Mouse (Mus musculus) lung, postnatal 0 days (tissue): ENCODE measurements around the gene Hrh2. TPM values are rescaled to one million over a fixed set of nuclear protein-coding genes. Genes with fewer than 3 reads are reported as not detected.

ENCODE experiments used
- ATAC-seq: fragments of 200-750 bp; cut with Nextera tagmentation; 2 replicates; pipeline ENCODE4 v1.8.0; 2017; ENCODE audit warnings: moderate library complexity
- DNase-seq: peaks from one replicate; pipeline ENCODE4 v3.0.0-alpha.2; 2016; ENCODE audit warnings: low spot score
- H3K27ac ChIP-seq: fragments of 300-500 bp; sonication (generic); 2 replicates; pipeline ENCODE4 v1.5.1; 2014; ENCODE audit warnings: antibody characterized with exemption, mild to moderate bottlenecking, low read length, mixed read lengths
- H3K27me3 ChIP-seq: fragments of 300-500 bp; sonication (generic); replicated peaks from 2 replicates; pipeline ENCODE4 v1.6.1; 2014; ENCODE audit warnings: low read length, mixed read lengths; ENCODE audit not compliant: insufficient read depth
- H3K36me3 ChIP-seq: fragments of 300-500 bp; sonication (generic); 2 replicates; pipeline ENCODE4 v1.6.1; 2014; ENCODE audit warnings: low read length, mixed read lengths; ENCODE audit not compliant: insufficient read depth
- H3K4me1 ChIP-seq: fragments of 300-500 bp; sonication (generic); 2 replicates; pipeline ENCODE4 v1.6.1; 2014; ENCODE audit warnings: antibody characterized with exemption, low read depth, low read length, mixed read lengths; ENCODE audit not compliant: insufficient read depth
- H3K4me2 ChIP-seq: fragments of 300-500 bp; sonication (generic); replicated peaks from 2 replicates; pipeline ENCODE4 v1.6.1; 2014; ENCODE audit warnings: low read depth, mild to moderate bottlenecking, low read length, moderate library complexity, mixed read lengths
- H3K4me3 ChIP-seq: fragments of 300-500 bp; sonication (generic); 2 replicates; pipeline ENCODE4 v1.5.1; 2014; ENCODE audit warnings: low read depth, low read length
- H3K9ac ChIP-seq: fragments of 300-500 bp; sonication (generic); replicated peaks from 2 replicates; pipeline ENCODE4 v1.6.1; 2014; ENCODE audit warnings: low read depth, mild to moderate bottlenecking
- H3K9me3 ChIP-seq: fragments of 300-500 bp; sonication (generic); 2 replicates; pipeline ENCODE4 v1.6.1; 2016; ENCODE audit warnings: low read length, mixed read lengths
- CTCF ChIP-seq: IDR thresholded peaks from 2 replicates; pipeline ENCODE4 v1.5.1; 2016; ENCODE audit warnings: antibody characterized with exemption, mild to moderate bottlenecking
- EP300 ChIP-seq: IDR thresholded peaks from 2 replicates; pipeline ENCODE4 v1.6.1; 2016; ENCODE audit warnings: antibody characterized with exemption, mild to moderate bottlenecking, control low read depth
- WGBS: fragments of 180-500 bp; shearing (Covaris S2); extraction: QIAGEN DNeasy Blood & Tissue Kit; methylation state at CpG from one replicate; pipeline ENCODE4 v1.1.7; 2014; 5-methylcytosine and 5-hydroxymethylcytosine counted together
- polyA plus RNA-seq: library from polyadenylated mRNA; unstranded; fragments of >200 nt; fragmentation: Nextera tagmentation; extraction: Ambion mirVana; gene quantifications from 2 replicates; pipeline ENCODE4 v1.2.1, GENCODE M21; 2015

The Hrh2 gene
- polyA plus RNA-seq, 1 experiment from 2014 or later, result 0.12 TPM

DNA sequence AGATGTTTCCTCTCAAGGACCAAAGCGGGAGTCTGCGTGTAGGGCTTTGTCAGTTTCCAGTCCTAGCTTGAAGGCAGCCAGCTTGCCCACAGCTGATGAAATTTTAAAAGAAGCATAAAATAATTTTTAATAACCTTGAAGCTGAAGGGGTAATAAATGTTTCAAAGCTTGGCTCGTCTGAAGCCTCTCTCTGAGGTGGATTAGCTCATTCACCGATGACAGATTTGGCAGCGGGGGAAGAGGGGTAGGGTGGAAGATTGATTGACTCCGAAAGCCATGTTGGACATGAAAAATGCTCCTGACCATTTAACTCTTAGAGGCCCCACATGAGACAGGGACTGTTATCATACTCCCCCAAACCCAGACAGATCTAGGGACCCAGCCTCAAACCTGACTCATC lies 71.7 kb downstream of the Hrh2 start:
- DNase-seq, result no peak
- no peak for ATAC-seq
- TF ChIP-seq CTCF (no peak), EP300 (no peak)
- Histone ChIP-seq H3K4me2 (no peak overlapping the region), H3K4me1 (no peaks in the 10 kb centered on the region), H3K36me3 (no peaks in the 10 kb centered on the region), H3K9ac (no peak overlapping the region), H3K9me3 (no peaks in the 10 kb centered on the region), H3K27me3 (no peaks in the 10 kb centered on the region), H3K27ac (no peak overlapping the region), H3K4me3 (no peak overlapping the region)
- WGBS, result 59% methylated on average over 6 of the region's 6 CpGs

DNA sequence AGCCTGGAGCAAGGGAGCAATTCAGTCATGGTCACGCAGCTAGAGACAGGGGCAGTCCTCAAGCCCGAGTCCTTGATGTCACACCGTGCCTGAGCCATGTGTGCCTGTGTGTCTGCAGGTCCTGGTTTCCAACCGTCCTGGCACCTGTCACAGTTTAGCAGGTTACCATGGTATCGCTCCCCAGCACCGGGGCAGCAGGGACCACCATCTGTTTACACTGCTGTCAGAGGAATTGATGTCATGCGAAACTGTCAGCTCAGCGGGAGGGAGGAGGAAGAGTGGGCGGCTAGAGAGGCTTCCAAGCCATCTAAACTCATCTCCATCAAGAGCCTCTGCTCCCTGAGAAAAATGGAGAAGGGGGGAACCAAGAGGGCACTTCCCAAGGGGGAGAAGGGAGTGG lies 74.5 kb downstream of the Hrh2 start:
- H3K4me1 ChIP-seq, result no peaks in the 10 kb centered on the region
- ATAC-seq (no peak), DNase-seq (no peak)
- no peaks in the 10 kb centered on the region for H3K36me3 ChIP-seq
- 6% methylated on average over 9 of the region's 9 CpGs for WGBS
- H3K4me3 ChIP-seq, result no peak overlapping the region
- no peak overlapping the region for H3K4me2 ChIP-seq
- H3K27ac ChIP-seq, result no peak overlapping the region
- H3K9ac ChIP-seq, result no peak overlapping the region
- H3K9me3 ChIP-seq, result no peaks in the 10 kb centered on the region
- no peaks in the 10 kb centered on the region for H3K27me3 ChIP-seq
- TF ChIP-seq EP300 (no peak), CTCF (no peak)

DNA sequence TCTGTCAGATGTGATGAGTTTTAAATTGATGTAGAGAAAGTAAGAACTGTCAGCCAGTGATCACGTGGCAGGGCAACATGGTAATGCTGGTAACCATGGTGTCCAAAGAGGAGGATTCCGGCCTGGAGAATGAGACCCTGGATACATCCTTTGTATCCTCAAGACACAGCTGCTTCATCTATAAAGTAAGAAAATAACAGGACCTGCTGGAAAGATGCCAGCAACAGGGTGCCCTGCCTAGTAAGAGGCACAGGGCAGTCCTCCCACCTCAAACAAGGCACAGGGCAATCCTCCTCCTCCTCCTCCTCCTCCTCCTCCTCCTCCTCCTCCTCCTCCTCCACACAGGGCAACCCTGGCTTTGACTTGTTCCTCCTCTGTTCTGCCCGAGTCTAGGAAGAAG lies 77.2 kb downstream of the Hrh2 start:
- H3K9me3 ChIP-seq, result no peaks in the 10 kb centered on the region
- H3K4me2 ChIP-seq, result no peak overlapping the region
- DNase-seq, result no peak
- H3K36me3 ChIP-seq, result no peaks in the 10 kb centered on the region
- H3K4me1 ChIP-seq, result no peaks in the 10 kb centered on the region
- no peaks in the 10 kb centered on the region for H3K27me3 ChIP-seq
- no peak for ATAC-seq
- no peak for TF ChIP-seq EP300
- TF ChIP-seq CTCF, result no peak
- WGBS, result 70% methylated on average over 3 of the region's 3 CpGs
- no peak overlapping the region for H3K4me3 ChIP-seq
- no peak overlapping the region for H3K27ac ChIP-seq
- no peak overlapping the region for H3K9ac ChIP-seq

- 65% methylated on average over 8 of the region's 8 CpGs for WGBS
- no peak overlapping the region for H3K4me2 ChIP-seq
- no peak overlapping the region for H3K9ac ChIP-seq
- no peak overlapping the region for H3K4me3 ChIP-seq
- no peak overlapping the region for H3K27ac ChIP-seq
- no peaks in the 10 kb centered on the region for H3K4me1 ChIP-seq
- TF ChIP-seq EP300, result no peak
- TF ChIP-seq CTCF, result no peak
- ATAC-seq (no peak), DNase-seq (no peak)
- H3K36me3 ChIP-seq, result no peaks in the 10 kb centered on the region
- H3K9me3 ChIP-seq, result no peaks in the 10 kb centered on the region
- no peaks in the 10 kb centered on the region for H3K27me3 ChIP-seq
Observed at GRCm38 (mm10) chr13:54269628-54270027, 77.7 kb downstream of the Hrh2 start.

GRCm38 (mm10) chr13:54272076-54272475 lies 80.1 kb downstream of the Hrh2 start:
- TF ChIP-seq CTCF (no peak), EP300 (no peak)
- Histone ChIP-seq H3K4me3 (no peak overlapping the region), H3K4me1 (no peaks in the 10 kb centered on the region), H3K9me3 (no peaks in the 10 kb centered on the region), H3K4me2 (no peak overlapping the region), H3K27ac (no peak overlapping the region), H3K27me3 (no peaks in the 10 kb centered on the region), H3K36me3 (no peaks in the 10 kb centered on the region), H3K9ac (no peak overlapping the region)
- ATAC-seq (no peak), DNase-seq (no peak)
- 91% methylated on average over 7 of the region's 7 CpGs for whole genome bisulfite sequencing

GRCm38 (mm10) chr13:54277406-54277805 lies 85.5 kb downstream of the Hrh2 start:
- TF ChIP-seq CTCF, result no peak
- TF ChIP-seq EP300, result no peak
- H3K4me1 ChIP-seq, result no peaks in the 10 kb centered on the region
- H3K27me3 ChIP-seq, result no peaks in the 10 kb centered on the region
- H3K27ac ChIP-seq, result no peak overlapping the region
- no peaks in the 10 kb centered on the region for H3K9me3 ChIP-seq
- no peak overlapping the region for H3K9ac ChIP-seq
- ATAC-seq (no peak), DNase-seq (no peak)
- WGBS, result 86% methylated on average over 6 of the region's 6 CpGs
- no peak overlapping the region for H3K4me3 ChIP-seq
- no peak overlapping the region for H3K4me2 ChIP-seq
- no peaks in the 10 kb centered on the region for H3K36me3 ChIP-seq

DNA sequence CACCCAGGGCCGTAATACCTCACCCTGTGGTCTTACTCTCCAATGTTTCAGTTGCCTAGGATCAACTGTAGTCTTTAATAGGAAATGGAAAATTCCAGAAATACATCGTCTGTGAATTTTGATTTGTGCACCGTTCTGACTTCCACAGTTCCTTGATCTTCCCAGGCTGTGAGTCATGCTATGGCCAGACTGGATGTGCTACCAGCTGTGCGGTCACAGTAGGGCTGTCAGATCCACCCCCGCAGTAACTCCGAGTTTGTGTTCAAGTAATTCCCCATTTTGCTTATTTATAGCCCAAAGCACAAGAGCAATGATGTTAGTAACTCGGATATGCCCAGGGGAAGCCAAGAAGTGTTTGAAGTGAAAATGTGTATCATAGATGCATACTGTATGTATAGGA lies 88.4 kb downstream of the Hrh2 start:
- TF ChIP-seq EP300, result no peak
- TF ChIP-seq CTCF, result no peak
- ATAC-seq (no peak), DNase-seq (peak; percentile 12)
- Histone ChIP-seq H3K4me1 (peaks cover 4% of the 10 kb centered on the region; the same call in 1 of the 2 replicates), H3K9ac (no peak overlapping the region), H3K27me3 (no peaks in the 10 kb centered on the region), H3K36me3 (no peaks in the 10 kb centered on the region), H3K4me2 (no peak overlapping the region), H3K4me3 (no peak overlapping the region), H3K9me3 (no peaks in the 10 kb centered on the region), H3K27ac (no peak overlapping the region)
- 80% methylated on average over 7 of the region's 7 CpGs for WGBS
